Mouse (Mus musculus): ENCODE data around the gene Rpl13.

- no peak for TF ChIP-seq POLR2A (IDR thresholded peaks at IDR 0.05; ENCODE audit: borderline replicate concordance, insufficient read depth, low read length)
- TF ChIP-seq CTCF (IDR thresholded peaks at IDR 0.05; ENCODE audit: borderline replicate concordance, insufficient read depth, low read depth, low read length) = no peak
Measured at GRCm38 (mm10) chr8:123131041-123131440, 28.9 kb downstream of the Rpl13 start.
